Mouse (Mus musculus) mesoderm, embryonic 11.5 days (tissue): ENCODE measurements around the gene H2-M10.6.
"Not testable (repeated sequence)": the region's sequence is repeated elsewhere in the genome, so short reads cannot be mapped to it uniquely, and the experiment has no call there.

Experiments used
- DNase-seq: peaks from one replicate; pipeline ENCODE4 v3.0.0-alpha.2; 2012; ENCODE audit warnings: low read depth, low spot score

H2-M10.6 gene

GRCm38 (mm10) chr17:36811871-36812270 is at the start of gene H2-M10.6:
H2-M10.6 (plus strand) TSS chr17:36812171.
- DNase-seq = no peak

DNA sequence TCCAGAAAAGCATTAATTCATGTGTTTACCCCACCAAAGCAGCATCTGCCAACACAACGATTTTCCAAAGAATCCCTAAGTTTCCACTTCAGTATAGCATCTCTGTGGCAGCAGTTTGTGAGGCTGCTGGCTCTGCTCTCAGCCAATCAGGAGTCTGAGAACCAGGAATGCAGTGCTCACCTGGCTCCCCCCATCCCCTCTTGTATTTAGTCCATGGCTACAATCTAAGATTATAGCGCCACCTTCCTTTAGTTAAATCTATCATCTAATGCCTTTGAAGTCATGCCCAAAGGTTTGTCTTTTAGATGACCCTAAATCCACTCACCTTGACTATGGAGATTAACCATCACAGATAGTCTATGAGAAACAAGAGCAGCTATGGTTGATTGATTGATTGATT is 48.2 kb upstream of the H2-M10.6 start:
- no peak for DNase-seq

DNA sequence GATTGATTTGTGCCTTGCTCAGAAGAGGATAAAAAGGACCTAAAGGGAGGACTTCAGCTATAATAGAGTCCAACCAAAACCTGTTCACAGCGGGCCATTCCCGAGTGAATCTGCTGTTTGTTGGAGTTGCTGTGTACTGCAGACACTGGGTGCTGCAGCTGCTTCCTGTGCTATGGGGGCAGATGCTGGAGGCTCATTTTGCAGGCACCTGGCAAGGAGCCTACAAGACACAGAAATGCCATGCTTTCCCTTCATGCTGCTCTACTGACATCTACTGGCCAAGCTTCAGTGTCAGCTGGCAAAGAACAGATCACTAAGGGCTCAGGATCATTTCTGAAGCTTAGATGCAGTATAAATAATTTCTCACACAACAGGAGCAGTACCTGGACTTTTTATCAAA is 47.7 kb upstream of the H2-M10.6 start:
- DNase-seq = peak; percentile 4

- DNase-seq = not testable (repeated sequence)
Measured at GRCm38 (mm10) chr17:36765403-36765802, 46.6 kb upstream of the H2-M10.6 start.

DNA sequence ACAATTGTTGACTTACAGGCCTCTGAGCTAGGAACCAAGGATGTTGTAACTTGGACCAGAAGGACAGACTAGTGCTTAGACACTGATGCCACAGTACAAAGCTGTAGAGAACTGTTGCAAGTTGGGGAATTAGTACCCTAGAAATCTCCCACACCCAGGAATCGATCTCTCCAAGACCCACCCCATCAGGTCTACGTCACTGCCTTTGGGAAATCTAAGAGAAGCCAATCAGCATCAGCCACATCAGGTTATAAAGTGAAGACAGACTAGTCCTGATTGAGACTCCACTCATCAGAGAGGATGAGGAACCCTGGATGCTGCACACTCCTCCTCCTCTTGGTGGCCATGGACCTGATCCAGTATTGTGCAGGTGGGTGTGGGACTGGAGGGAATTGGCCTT is 39.4 kb upstream of the H2-M10.6 start, which contains the start of gene H2-M10.5:
H2-M10.5 (plus strand) TSS at position 301 of the 400 bp plus-strand sequence.
- not testable (repeated sequence) for DNase-seq

GRCm38 (mm10) chr17:36781533-36781932 is 30.4 kb upstream of the H2-M10.6 start:
- no peak for DNase-seq

- DNase-seq = peak; percentile 18
Measured at GRCm38 (mm10) chr17:36786483-36786886, 25.5 kb upstream of the H2-M10.6 start.

DNA sequence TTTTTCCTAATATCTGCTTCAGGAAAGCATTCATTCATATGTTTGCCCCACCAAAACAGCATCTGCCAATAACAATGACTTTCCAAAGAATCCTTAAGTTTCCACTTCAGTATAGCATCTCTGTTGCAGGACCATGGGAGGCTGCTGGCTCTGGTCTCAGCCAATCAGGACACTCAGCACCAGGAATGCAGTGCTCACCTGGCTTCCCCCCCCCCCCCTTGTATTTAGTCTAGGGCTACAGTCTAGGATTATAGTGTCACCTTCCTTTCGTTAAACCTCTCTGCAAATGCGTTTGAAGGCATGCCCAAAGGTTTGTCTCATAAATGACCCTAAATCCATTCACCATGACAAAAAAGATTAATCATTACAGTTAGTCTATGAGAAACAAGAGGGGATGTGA is 23.6 kb upstream of the H2-M10.6 start:
- DNase-seq = no peak

DNA sequence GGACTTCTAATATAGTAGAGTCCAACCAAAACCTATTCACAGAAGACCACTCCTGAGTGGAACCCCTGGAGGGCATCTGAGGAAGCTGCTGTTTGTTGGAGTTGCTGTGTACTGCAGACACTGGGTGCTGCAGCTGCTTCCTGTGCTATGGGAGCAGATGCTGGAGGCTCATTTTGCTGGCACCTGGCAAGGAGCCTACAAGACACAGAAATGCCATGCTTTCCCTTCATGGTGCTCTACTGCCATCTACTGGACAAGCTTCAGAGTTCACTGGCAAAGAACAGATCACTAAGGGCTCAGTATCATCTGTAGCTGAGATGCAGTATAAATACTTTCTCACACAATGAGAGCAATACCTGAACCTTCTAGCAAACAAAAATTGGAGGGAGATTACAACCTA is 23.2 kb upstream of the H2-M10.6 start:
- peak; percentile 81 for DNase-seq

DNA sequence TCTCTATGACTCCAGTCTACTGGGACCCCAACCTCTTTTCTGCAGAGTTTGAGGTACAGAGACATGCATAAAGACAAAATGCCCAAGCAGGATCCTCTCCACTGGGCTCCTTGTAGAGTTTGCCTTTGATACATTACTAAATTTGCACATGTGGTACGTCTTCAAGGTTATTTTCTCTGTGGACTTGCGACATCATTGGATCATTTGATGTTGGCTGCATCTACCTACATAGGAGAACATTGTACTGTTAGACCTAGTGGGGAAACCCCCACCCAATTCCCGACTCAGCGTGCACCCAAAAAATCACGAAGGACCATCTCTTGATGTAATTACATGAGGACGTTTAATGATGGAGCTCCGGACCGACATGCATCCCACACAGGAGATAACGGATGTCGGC is 12.5 kb upstream of the H2-M10.6 start:
- DNase-seq = no peak

DNA sequence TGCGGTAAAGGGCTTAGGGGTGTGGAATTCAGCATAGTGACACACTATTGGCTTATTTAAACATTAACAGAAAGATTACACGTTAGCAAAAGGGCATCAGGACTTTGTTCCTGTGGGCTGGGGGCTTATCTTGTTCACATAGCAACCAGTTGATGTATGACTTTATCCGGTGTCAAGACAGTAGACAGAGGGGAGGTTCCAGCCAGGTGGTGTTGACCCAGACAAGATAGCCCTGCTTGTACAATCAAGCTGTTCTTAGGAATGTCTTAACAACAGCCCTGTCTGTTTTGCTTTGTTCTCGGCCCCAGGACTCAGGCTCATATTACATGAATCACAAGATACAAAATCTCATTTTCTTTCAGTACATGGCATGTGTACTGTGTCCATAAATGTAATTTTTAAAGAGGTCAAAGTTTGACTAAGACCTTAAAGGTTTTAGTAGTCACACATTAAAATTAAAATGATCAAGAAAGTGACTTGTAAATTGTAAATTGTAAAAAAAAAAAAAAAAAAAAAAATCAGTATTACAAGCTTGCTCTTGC is 12.0 kb upstream of the H2-M10.6 start:
- DNase-seq = not testable (repeated sequence)

GRCm38 (mm10) chr17:36824005-36824404 is 12.0 kb downstream of the H2-M10.6 start:
- DNase-seq = no peak

GRCm38 (mm10) chr17:36825525-36825924 is 13.6 kb downstream of the H2-M10.6 start:
- DNase-seq = no peak

DNA sequence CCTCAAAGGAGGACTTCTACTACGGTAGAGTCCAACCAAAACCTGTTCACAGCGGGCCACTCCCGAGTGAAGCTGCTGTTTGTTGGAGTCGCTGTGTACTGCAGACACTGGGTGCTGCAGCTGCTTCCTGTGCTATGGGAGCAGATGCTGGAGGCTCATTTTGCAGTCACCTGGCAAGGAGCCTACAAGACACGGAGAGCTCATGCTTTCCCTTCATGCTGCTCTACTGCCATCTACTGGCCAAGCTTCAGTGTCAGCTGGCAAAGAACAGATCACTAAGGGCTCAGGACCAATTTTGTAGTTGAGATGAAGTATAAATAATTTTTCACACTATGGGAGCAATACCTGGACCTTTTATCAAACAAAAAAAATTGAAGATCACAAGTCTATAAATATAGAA is 14.0 kb downstream of the H2-M10.6 start:
- peak; percentile 52 for DNase-seq

- no peak for DNase-seq
Measured at GRCm38 (mm10) chr17:36828488-36828887, 16.5 kb downstream of the H2-M10.6 start.

GRCm38 (mm10) chr17:36830470-36830869 is 18.5 kb downstream of the H2-M10.6 start:
- no peak for DNase-seq

- DNase-seq = no peak
Measured at GRCm38 (mm10) chr17:36832694-36833093, 20.7 kb downstream of the H2-M10.6 start.

DNA sequence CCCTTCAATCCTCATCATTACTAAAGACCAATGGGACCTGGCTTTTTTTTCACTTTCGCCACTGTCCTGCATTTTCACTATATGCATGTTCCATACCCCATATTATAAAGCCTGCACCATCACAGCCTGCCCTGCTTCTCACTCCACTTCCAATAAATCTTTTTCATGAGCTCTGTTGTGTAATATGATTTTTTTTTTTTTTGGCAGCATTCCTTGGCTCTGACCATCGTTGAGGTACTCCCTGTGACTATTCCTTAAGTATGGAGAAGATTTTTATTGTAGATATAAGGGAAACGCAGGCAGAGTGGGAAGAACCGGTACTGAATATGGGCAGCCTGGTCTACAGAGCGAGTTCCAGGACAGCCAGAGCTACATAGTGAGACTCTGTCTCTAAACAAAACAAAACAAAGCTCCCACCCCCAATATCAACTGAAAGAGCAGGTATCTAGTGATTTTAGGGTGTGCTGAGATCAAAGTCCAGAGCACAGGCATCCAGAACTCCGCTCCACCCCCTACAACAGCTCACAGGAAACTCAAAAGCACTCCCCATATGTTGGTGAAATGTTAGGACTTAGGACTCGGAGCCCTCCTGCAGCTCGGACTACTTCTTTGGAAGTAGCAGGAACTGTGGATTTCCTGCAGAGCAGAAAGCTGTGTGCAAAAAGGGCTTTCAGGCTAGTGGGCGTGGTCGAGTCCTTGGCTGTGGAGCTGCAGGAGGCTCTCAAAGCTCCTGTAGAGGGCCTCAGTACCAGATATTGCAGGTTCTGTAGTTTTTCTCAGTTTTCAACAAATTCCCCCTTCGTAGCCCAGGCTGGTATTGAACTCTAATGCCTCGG is 23.8 kb downstream of the H2-M10.6 start:
- peak; percentile 58 for DNase-seq

- DNase-seq = peak; percentile 8
Measured at GRCm38 (mm10) chr17:36836427-36836812, 24.4 kb downstream of the H2-M10.6 start.

GRCm38 (mm10) chr17:36836874-36837647 is 25.1 kb downstream of the H2-M10.6 start, which contains the start of gene Trim26:
Trim26 (plus strand) TSS chr17:36837134.
- peak; percentile 98 for DNase-seq

- no peak for DNase-seq
Measured at GRCm38 (mm10) chr17:36839001-36839400, 27.0 kb downstream of the H2-M10.6 start.

GRCm38 (mm10) chr17:36839931-36840330 is 28.0 kb downstream of the H2-M10.6 start:
- DNase-seq = no peak
